Mouse (Mus musculus): ENCODE results near the gene Maf. TPM values are rescaled to one million over a fixed set of nuclear protein-coding genes. Genes with fewer than 3 reads are reported as not detected.

The Maf gene
- polyA plus RNA-seq, 1 experiment, result 3.7 TPM

- Histone ChIP-seq H3K36me3 (ENCODE audit: control insufficient read depth, insufficient read depth) (no peaks in the 10 kb centered on the region), H3ac (ENCODE audit: control insufficient read depth, insufficient read length) (no peak overlapping the region), H3K4me3 (peak overlapping the region; percentile 40), H3K4me2 (ENCODE audit: low read depth) (peak overlapping the region; percentile 91), H3K27me3 (ENCODE audit: control insufficient read depth, insufficient read depth, insufficient read length) (no peaks in the 10 kb centered on the region), H3K79me2 (ENCODE audit: control insufficient read depth, insufficient read depth) (no peaks in the 10 kb centered on the region)
- TF ChIP-seq MYOD1 (IDR thresholded peaks at IDR 0.05; ENCODE audit: control insufficient read depth in 1 of 3, insufficient read length in 2 of 3, low read depth in 2 of 3) (no peak), TCF12 (IDR thresholded peaks at IDR 0.05; ENCODE audit: insufficient read depth, poor library complexity, severe bottlenecking) (no peak), REST (IDR thresholded peaks at IDR 0.05; ENCODE audit: insufficient read depth, insufficient read length) (no peak), POLR2A (IDR thresholded peaks at IDR 0.05; ENCODE audit: insufficient read length, low read depth) (no peak), POLR2AphosphoS2 (IDR thresholded peaks at IDR 0.05; ENCODE audit: insufficient read length, low read depth) (no peak), TCF3 (IDR thresholded peaks at IDR 0.05; ENCODE audit: insufficient read length, low read depth) (no peak), SRF (IDR thresholded peaks at IDR 0.05; ENCODE audit: control insufficient read depth, insufficient read length, low read depth) (no peak), MAX (IDR thresholded peaks at IDR 0.05; ENCODE audit: low read depth) (no peak), E2F4 (IDR thresholded peaks at IDR 0.05; ENCODE audit: insufficient read depth) (no peak), USF1 (IDR thresholded peaks at IDR 0.05; ENCODE audit: low read depth) (no peak), MYOG (IDR thresholded peaks at IDR 0.05; ENCODE audit: control insufficient read depth in 1 of 3, insufficient read depth in 1 of 3, insufficient read length in 2 of 3, low read depth in 2 of 3) (no peak), CEBPB (IDR thresholded peaks at IDR 0.05; ENCODE audit: insufficient read depth, poor library complexity, severe bottlenecking) (no peak)
Observed at GRCm38 (mm10) chr8:115708936-115709780, 1.6 kb upstream of the Maf start.

- peak overlapping the region; percentile 40 for H3K4me3 ChIP-seq
- peak overlapping the region; percentile 91 for H3K4me2 ChIP-seq (ENCODE audit: low read depth)
- H3K27me3 ChIP-seq (ENCODE audit: control insufficient read depth, insufficient read depth, insufficient read length), result no peaks in the 10 kb centered on the region
- peak in 1 of 3 experiments; percentile 39 for TF ChIP-seq MYOG (IDR thresholded peaks at IDR 0.05; ENCODE audit: control insufficient read depth in 1 of 3, insufficient read depth in 1 of 3, insufficient read length in 2 of 3, low read depth in 2 of 3)
- no peak for TF ChIP-seq SRF (IDR thresholded peaks at IDR 0.05; ENCODE audit: control insufficient read depth, insufficient read length, low read depth)
- no peak for TF ChIP-seq MAX (IDR thresholded peaks at IDR 0.05; ENCODE audit: low read depth)
- peak; percentile 15 for TF ChIP-seq POLR2A (IDR thresholded peaks at IDR 0.05; ENCODE audit: insufficient read length, low read depth)
- no peak for TF ChIP-seq USF1 (IDR thresholded peaks at IDR 0.05; ENCODE audit: low read depth)
- TF ChIP-seq MYOD1 (IDR thresholded peaks at IDR 0.05; ENCODE audit: control insufficient read depth in 1 of 3, insufficient read length in 2 of 3, low read depth in 2 of 3), result peak in 1 of 3 experiments; percentile 40
- no peak for TF ChIP-seq TCF12 (IDR thresholded peaks at IDR 0.05; ENCODE audit: insufficient read depth, poor library complexity, severe bottlenecking)
- no peak for TF ChIP-seq TCF3 (IDR thresholded peaks at IDR 0.05; ENCODE audit: insufficient read length, low read depth)
- TF ChIP-seq CEBPB (IDR thresholded peaks at IDR 0.05; ENCODE audit: insufficient read depth, poor library complexity, severe bottlenecking), result no peak
- TF ChIP-seq POLR2AphosphoS2 (IDR thresholded peaks at IDR 0.05; ENCODE audit: insufficient read length, low read depth), result no peak
- peak overlapping the region; percentile 78 for H3ac ChIP-seq (ENCODE audit: control insufficient read depth, insufficient read length)
- no peaks in the 10 kb centered on the region for H3K36me3 ChIP-seq (ENCODE audit: control insufficient read depth, insufficient read depth)
- H3K79me2 ChIP-seq (ENCODE audit: control insufficient read depth, insufficient read depth), result no peaks in the 10 kb centered on the region
Observed at GRCm38 (mm10) chr8:115706861-115707730, 498 bp downstream of the Maf start.

GRCm38 (mm10) chr8:115706411-115706860 lies 1.2 kb downstream of the Maf start:
- TF ChIP-seq MYOG (IDR thresholded peaks at IDR 0.05; ENCODE audit: control insufficient read depth in 1 of 3, insufficient read depth in 1 of 3, insufficient read length in 2 of 3, low read depth in 2 of 3) (peak in 1 of 3 experiments; percentile 38), MYOD1 (IDR thresholded peaks at IDR 0.05; ENCODE audit: control insufficient read depth in 1 of 3, insufficient read length in 2 of 3, low read depth in 2 of 3) (no peak)
- Histone ChIP-seq H3K4me2 (ENCODE audit: low read depth) (peak overlapping the region; percentile 73), H3K79me2 (ENCODE audit: control insufficient read depth, insufficient read depth) (no peaks in the 10 kb centered on the region), H3K27me3 (ENCODE audit: control insufficient read depth, insufficient read depth, insufficient read length) (no peaks in the 10 kb centered on the region), H3ac (ENCODE audit: control insufficient read depth, insufficient read length) (peak overlapping the region; percentile 78), H3K4me3 (peak overlapping the region; percentile 40), H3K36me3 (ENCODE audit: control insufficient read depth, insufficient read depth) (no peaks in the 10 kb centered on the region)

GRCm38 (mm10) chr8:115705591-115706110 lies 1.9 kb downstream of the Maf start:
- TF ChIP-seq USF1 (IDR thresholded peaks at IDR 0.05; ENCODE audit: low read depth) (no peak), MAX (IDR thresholded peaks at IDR 0.05; ENCODE audit: low read depth) (no peak), MYOD1 (IDR thresholded peaks at IDR 0.05; ENCODE audit: control insufficient read depth in 1 of 3, insufficient read length in 2 of 3, low read depth in 2 of 3) (peak in 1 of 3 experiments; percentile 54), E2F4 (IDR thresholded peaks at IDR 0.05; ENCODE audit: insufficient read depth) (no peak), MYOG (IDR thresholded peaks at IDR 0.05; ENCODE audit: control insufficient read depth in 1 of 3, insufficient read depth in 1 of 3, insufficient read length in 2 of 3, low read depth in 2 of 3) (peak in 2 of 3 experiments; percentile 29 to 44)
- Histone ChIP-seq H3K36me3 (ENCODE audit: control insufficient read depth, insufficient read depth) (no peaks in the 10 kb centered on the region), H3K27me3 (ENCODE audit: control insufficient read depth, insufficient read depth, insufficient read length) (no peaks in the 10 kb centered on the region), H3K4me2 (ENCODE audit: low read depth) (peak overlapping the region; percentile 58), H3K79me2 (ENCODE audit: control insufficient read depth, insufficient read depth) (no peaks in the 10 kb centered on the region), H3K4me3 (peak overlapping the region; percentile 40), H3ac (ENCODE audit: control insufficient read depth, insufficient read length) (peak overlapping the region; percentile 78)
